In the genomic region with DNA sequence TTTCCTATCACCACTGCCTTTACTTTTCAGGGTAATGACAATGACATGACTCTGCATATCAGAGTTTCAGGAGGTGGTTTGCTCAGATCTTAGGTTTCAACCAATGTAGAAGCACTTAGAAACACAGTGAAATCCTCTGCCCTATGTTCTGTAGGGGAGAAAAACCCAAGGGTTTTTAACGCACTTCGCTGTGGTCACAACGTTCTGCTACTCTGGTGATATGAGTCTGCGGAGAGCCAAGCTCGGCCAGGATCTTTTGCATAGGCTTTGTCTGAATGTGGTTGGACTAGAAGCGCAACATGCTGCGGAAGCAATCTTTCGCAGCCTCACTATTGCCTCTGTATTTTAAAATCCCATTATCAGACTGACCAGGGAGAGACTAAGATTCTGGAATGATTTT, we compare ENCODE assay signal across 9 mouse cellular contexts. TPM values are rescaled to one million over a fixed set of nuclear protein-coding genes. Genes with fewer than 3 reads are reported as not detected.
DNase-seq lines count a peak whose midpoint lies in the region; ATAC-seq lines count a peak whose summit lies in the region.
"Had no signal": no experiment of that assay in that cellular context is flagged by ENCODE, and none has a peak within 500 bp of the region (broad histone marks: within the 10 kb centered on the region; RNA-seq: fewer than 3 reads in every experiment).

No protein-coding gene starts in this region.

- H3K9ac ChIP-seq in intestine, embryonic 14.5 days (ENCODE audit: low read length), result peak overlapping the region; percentile 73

- ATAC-seq in intestine, embryonic 14.5 days (replicated peaks; ENCODE audit: low FRiP score, low TSS enrichment, low read depth), result no peak
- peak; percentile 16 for ATAC-seq in megakaryocyte progenitor cell, adult 5-6 weeks (replicated peaks; ENCODE audit: poor library complexity)

- H3K27ac ChIP-seq in intestine, embryonic 14.5 days (ENCODE audit: low read depth), result peak overlapping the region; percentile 95

- intact Hi-C loops in left cerebral cortex, postnatal 36 days (cut with DNase I), result loop anchor here (2.0 to 10.0 kb wide), 2 partner anchors 139 to 223 kb away; no protein-coding TSS in a partner anchor

- H3K4me1 ChIP-seq in intestine, embryonic 14.5 days (replicated peaks; ENCODE audit: control insufficient read depth, insufficient read depth, low read length), result no peaks in the 10 kb centered on the region; the same call in 1 of the 2 replicates

- peak; percentile 5 for DNase-seq in embryo, embryonic 11 days
- DNase-seq in embryo, embryonic 9.5 days (ENCODE audit: extremely low spot score), result no peak
- peak; percentile 26 for DNase-seq in urinary bladder, adult 2 months (ENCODE audit: low spot score)
- DNase-seq in urinary bladder, postnatal 10 days (ENCODE audit: low spot score), result no peak
- DNase-seq in intestine, embryonic 14.5 days (ENCODE audit: low spot score), result peak; percentile 60
- peak; percentile 20 for DNase-seq in thymus, postnatal 14 days
- no peak for DNase-seq in left cerebral cortex, postnatal 36 days (ENCODE audit: low spot score in 2 of 2)

- H3K27me3 ChIP-seq in intestine, embryonic 14.5 days (replicated peaks; ENCODE audit: control insufficient read depth, insufficient read depth, low read length), result no peaks in the 10 kb centered on the region

- H3K9me3 ChIP-seq in intestine, embryonic 14.5 days (ENCODE audit: control insufficient read depth, low read length), result no peaks in the 10 kb centered on the region

- no peaks in the 10 kb centered on the region for H3K36me3 ChIP-seq in intestine, embryonic 14.5 days (ENCODE audit: control insufficient read depth, insufficient read depth, low read length)

- H3K4me3 ChIP-seq in intestine, embryonic 14.5 days (ENCODE audit: low read depth, low read length), result peak overlapping the region; percentile 42

- WGBS in intestine, embryonic 14.5 days, result 9% methylated on average over 8 of the region's 8 CpGs

- peak overlapping the region; percentile 83 for H3K4me2 ChIP-seq in intestine, embryonic 14.5 days (ENCODE audit: low read length)

RNA-seq across cellular contexts. Expression of a gene that starts 8.6 kb away (rescaled TPM):
- 0.14 and 0.31 TPM in 2 replicates for polyA plus RNA-seq in urinary bladder, adult 2 months (2012; rRNA removed)
- not detected in 2 replicates for polyA plus RNA-seq in intestine, embryonic 14.5 days (2014; fragmentation: Nextera tagmentation; extraction: Ambion mirVana)
- total RNA-seq in megakaryocyte progenitor cell, adult 5-6 weeks (2015), result not detected in 2 replicates
- total RNA-seq in megakaryocyte progenitor cell, adult 5-6 weeks (2017), result not detected in 2 replicates
- total RNA-seq in left cerebral cortex, postnatal 36 days (2021), result not detected
- total RNA-seq: gastrocnemius, postnatal 4 days had no signal

Comparison
In these comparisons a context has a peak if more than half of its experiments do, and no peak if none do; other contexts are left out.
1. DNase-seq: peak in embryo, embryonic 11 days (single experiment), urinary bladder, adult 2 months (single experiment), intestine, embryonic 14.5 days (single experiment) and thymus, postnatal 14 days (single experiment); none in embryo, embryonic 9.5 days (single experiment), urinary bladder, postnatal 10 days (single experiment) and left cerebral cortex, postnatal 36 days (0 of 2).